Mouse (Mus musculus): ENCODE results near the gene Frmpd4.

The Frmpd4 gene

GRCm38 (mm10) chrX:168123589-168123965 lies 453.5 kb downstream of the Frmpd4 start:
- DNase-seq, result no peak

- DNase-seq, result no peak
Observed at GRCm38 (mm10) chrX:168122806-168123588, 454.0 kb downstream of the Frmpd4 start.

- DNase-seq, result no peak
Observed at GRCm38 (mm10) chrX:168041589-168041988, 535.4 kb downstream of the Frmpd4 start.

- peak; percentile 13 for DNase-seq
Observed at GRCm38 (mm10) chrX:168020574-168021145, 556.4 kb downstream of the Frmpd4 start.

- DNase-seq, result no peak
Observed at GRCm38 (mm10) chrX:168017792-168018191, 559.2 kb downstream of the Frmpd4 start.

GRCm38 (mm10) chrX:167984835-167985234 lies 592.2 kb downstream of the Frmpd4 start:
- DNase-seq, result no peak

GRCm38 (mm10) chrX:167951207-167951606 lies 625.8 kb downstream of the Frmpd4 start:
- DNase-seq, result no peak

GRCm38 (mm10) chrX:167909483-167909882 lies 667.5 kb downstream of the Frmpd4 start:
- no peak for DNase-seq

GRCm38 (mm10) chrX:167901046-167901445 lies 676.0 kb downstream of the Frmpd4 start:
- DNase-seq, result no peak

GRCm38 (mm10) chrX:167854821-167855220 lies 722.2 kb downstream of the Frmpd4 start:
- no peak for DNase-seq

GRCm38 (mm10) chrX:167832543-167832942 lies 744.5 kb downstream of the Frmpd4 start:
- DNase-seq, result no peak

- DNase-seq, result no peak
Observed at GRCm38 (mm10) chrX:167828456-167828855, 748.6 kb downstream of the Frmpd4 start.

- peak; percentile 35 for DNase-seq
Observed at GRCm38 (mm10) chrX:167817363-167817762, 759.7 kb downstream of the Frmpd4 start.

GRCm38 (mm10) chrX:167810120-167810519 lies 766.9 kb downstream of the Frmpd4 start:
- no peak for DNase-seq

- DNase-seq, result no peak
Observed at GRCm38 (mm10) chrX:167808572-167808971, 768.5 kb downstream of the Frmpd4 start.

GRCm38 (mm10) chrX:167788737-167789136 lies 788.3 kb downstream of the Frmpd4 start:
- DNase-seq, result no peak

- DNase-seq, result no peak
Observed at GRCm38 (mm10) chrX:167783526-167783925, 793.5 kb downstream of the Frmpd4 start.

GRCm38 (mm10) chrX:167719564-167719981 lies 857.5 kb downstream of the Frmpd4 start:
- peak; percentile 40 for DNase-seq

- no peak for DNase-seq
Observed at GRCm38 (mm10) chrX:167719092-167719491, 857.9 kb downstream of the Frmpd4 start.

GRCm38 (mm10) chrX:167654806-167655495 lies 922.1 kb downstream of the Frmpd4 start:
- DNase-seq, result no peak

GRCm38 (mm10) chrX:167654249-167654648 lies 922.8 kb downstream of the Frmpd4 start:
- no peak for DNase-seq

- DNase-seq, result no peak
Observed at GRCm38 (mm10) chrX:167597639-167598217, 979.3 kb downstream of the Frmpd4 start.

GRCm38 (mm10) chrX:167552827-167553226 lies 1024.2 kb downstream of the Frmpd4 start:
- DNase-seq, result no peak

- DNase-seq, result no peak
Observed at GRCm38 (mm10) chrX:167523151-167523550, 1053.9 kb downstream of the Frmpd4 start.

Data from kidney, adult 18-20 months (tissue).